Mouse (Mus musculus): ENCODE results near the gene Nudt4. TPM values are rescaled to one million over a fixed set of nuclear protein-coding genes. Genes with fewer than 3 reads are reported as not detected.

The Nudt4 gene
- polyA plus RNA-seq, 1 experiment from 2014 or later: 90.8 TPM

- DNase-seq (ENCODE audit: low spot score): no peak
- H3K4me1 ChIP-seq: peaks cover 16% of the 10 kb centered on the region
- H3K9me3 ChIP-seq (replicated peaks): no peaks in the 10 kb centered on the region
- peaks cover 7% of the 10 kb centered on the region for H3K36me3 ChIP-seq
- H3K27ac ChIP-seq (replicated peaks): no peak overlapping the region
- H3K27me3 ChIP-seq (ENCODE audit: low read depth, poor library complexity, severe bottlenecking): no peaks in the 10 kb centered on the region
- no peak overlapping the region for H3K4me3 ChIP-seq
- 91% methylated on average over 14 of the region's 14 CpGs for WGBS
Observed at GRCm38 (mm10) chr10:95503443-95504235, 60.3 kb downstream of the Nudt4 start.

- H3K27ac ChIP-seq (replicated peaks): peak within 1 kb of the TSS; percentile 95
- H3K9me3 ChIP-seq (replicated peaks): no peaks in the 10 kb centered on the region
- H3K4me1 ChIP-seq: peaks cover 16% of the 10 kb centered on the region
- peak; percentile 89 for DNase-seq (ENCODE audit: low spot score)
- H3K4me3 ChIP-seq: peak within 1 kb of the TSS; percentile 82
- peaks cover 27% of the 10 kb centered on the region for H3K36me3 ChIP-seq
- WGBS: under 1% methylated on average over 35 of the region's 35 CpGs
- H3K27me3 ChIP-seq (ENCODE audit: low read depth, poor library complexity, severe bottlenecking): no peaks in the 10 kb centered on the region
Observed at GRCm38 (mm10) chr10:95501463-95502081, 62.4 kb downstream of the Nudt4 start, which contains the start of gene Mrpl42. Gene Mrpl42, minus strand, starts transcription at chr10:95501940.

DNA sequence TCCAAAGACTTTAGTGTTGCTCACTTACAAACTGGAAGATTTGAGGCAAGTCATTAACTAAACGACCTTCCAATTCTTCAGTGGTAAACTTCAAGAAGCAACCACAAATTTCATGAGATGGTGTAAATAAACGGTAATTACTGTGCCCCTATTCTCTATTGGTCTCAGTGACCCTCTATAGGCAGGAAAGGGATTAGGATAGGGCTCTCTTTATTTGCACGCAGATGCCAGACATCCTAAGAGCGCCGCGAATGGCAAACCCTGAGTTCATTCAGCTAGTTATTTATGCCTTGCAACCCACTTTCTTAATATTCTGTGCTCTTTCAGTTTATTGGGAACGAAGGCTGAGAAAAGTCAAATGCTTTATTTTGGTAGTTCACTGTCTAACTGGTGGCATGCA is 62.9 kb downstream of the Nudt4 start:
- WGBS: 4% methylated on average over 7 of the region's 7 CpGs
- Histone ChIP-seq H3K4me1 (peaks cover 16% of the 10 kb centered on the region), H3K27me3 (ENCODE audit: low read depth, poor library complexity, severe bottlenecking) (no peaks in the 10 kb centered on the region), H3K27ac (replicated peaks) (peak overlapping the region; percentile 95), H3K36me3 (peaks cover 33% of the 10 kb centered on the region), H3K4me3 (peak overlapping the region; percentile 82), H3K9me3 (replicated peaks) (no peaks in the 10 kb centered on the region)
- no peak for DNase-seq (ENCODE audit: low spot score)

Small RNAs within 50 kb of the gene (microRNA-seq; reads per million reads assigned to microRNA genes)
- 36.5 reads per million, percentile 37 among the genes with 10 or more reads in this experiment for gene Mir3058

Other genes starting within 250 kb of the Nudt4 start
- gene Cradd, start 240.0 kb downstream of the Nudt4 start, polyA plus RNA-seq (2016; fragmentation: Nextera tagmentation; extraction: Ambion mirVana): 14.4 and 15.2 TPM in 2 replicates
- 27.9 and 30.4 TPM in 2 replicates for gene Socs2, start 147.0 kb downstream of the Nudt4 start, polyA plus RNA-seq (2016; fragmentation: Nextera tagmentation; extraction: Ambion mirVana)
- gene Mrpl42, start 62.2 kb downstream of the Nudt4 start, polyA plus RNA-seq (2016; fragmentation: Nextera tagmentation; extraction: Ambion mirVana): 380 and 398 TPM in 2 replicates
- 478 and 483 TPM in 2 replicates for gene Ube2n, start 49.0 kb downstream of the Nudt4 start, polyA plus RNA-seq (2016; fragmentation: Nextera tagmentation; extraction: Ambion mirVana)
- gene Anapc15-ps, start 109.3 kb upstream of the Nudt4 start, polyA plus RNA-seq (2016; fragmentation: Nextera tagmentation; extraction: Ambion mirVana): not detected in 2 replicates